Mouse (Mus musculus) forebrain, postnatal 0 days (tissue): ENCODE data around the gene Dusp5. TPM values are rescaled to one million over a fixed set of nuclear protein-coding genes. Genes with fewer than 3 reads are reported as not detected.

Experiments used
- ATAC-seq: fragments of 200-750 bp; cut with Nextera tagmentation; 2 replicates; pipeline ENCODE4 v1.8.0; 2017; ENCODE audit warnings: mild to moderate bottlenecking, moderate library complexity
- DNase-seq: peaks from one replicate; pipeline ENCODE4 v3.0.0-alpha.2; 2015
- H3K27ac ChIP-seq: fragments of 300-500 bp; sonication (generic); 2 replicates; pipeline ENCODE4 v1.5.1; 2014; ENCODE audit warnings: low read depth, mild to moderate bottlenecking, antibody characterized with exemption, low read length, moderate library complexity, mixed read lengths
- H3K27me3 ChIP-seq: fragments of 300-500 bp; sonication (generic); 2 replicates; pipeline ENCODE4 v1.6.1; 2014; ENCODE audit warnings: mild to moderate bottlenecking, low read length, mixed read lengths; ENCODE audit not compliant: insufficient read depth
- H3K36me3 ChIP-seq: fragments of 300-500 bp; sonication (generic); 2 replicates; pipeline ENCODE4 v1.6.1; 2014; ENCODE audit warnings: mild to moderate bottlenecking, moderate library complexity; ENCODE audit not compliant: insufficient read depth
- H3K4me1 ChIP-seq: fragments of 300-500 bp; sonication (generic); 2 replicates; pipeline ENCODE4 v1.6.1; 2014; ENCODE audit warnings: antibody characterized with exemption; ENCODE audit not compliant: insufficient read depth
- H3K4me2 ChIP-seq: fragments of 300-500 bp; sonication (generic); 2 replicates; pipeline ENCODE4 v1.6.1; 2014; ENCODE audit warnings: low read depth, mild to moderate bottlenecking, moderate library complexity
- H3K4me3 ChIP-seq: fragments of 300-500 bp; sonication (generic); 2 replicates; pipeline ENCODE4 v1.5.1; 2014; ENCODE audit warnings: low read depth, low read length, mixed read lengths
- H3K9ac ChIP-seq: fragments of 300-500 bp; sonication (generic); 2 replicates; pipeline ENCODE4 v1.6.1; 2014; ENCODE audit warnings: mild to moderate bottlenecking
- H3K9me3 ChIP-seq: fragments of 300-500 bp; sonication (generic); 2 replicates; pipeline ENCODE4 v1.6.1; 2016; ENCODE audit warnings: low read length
- CTCF ChIP-seq: sonication (generic); IDR thresholded peaks from 2 replicates; pipeline ENCODE4 v1.5.1; 2016; ENCODE audit warnings: antibody characterized with exemption, control low read depth, low read depth
- WGBS: fragments of 180-500 bp; shearing (Covaris S2); extraction: QIAGEN DNeasy Blood & Tissue Kit; methylation state at CpG from one replicate; pipeline ENCODE4 v1.1.7; 2014; 5-methylcytosine and 5-hydroxymethylcytosine counted together
- polyA plus RNA-seq: library from polyadenylated mRNA; unstranded; fragments of >200 nt; fragmentation: Nextera tagmentation; extraction: Ambion mirVana; gene quantifications from 2 replicates; pipeline ENCODE4 v1.2.1, GENCODE M21; 2015
- total RNA-seq: library from RNA; depleted of rRNA; stranded (reverse); fragments of >200 nt; gene quantifications from 2 replicates; pipeline ENCODE4 v1.2.3, GENCODE M21; 2014

Gene Dusp5
- total and polyA plus RNA-seq, 2 experiments from 2014 or later = 5.0 to 7.6 TPM

- no peak for DNase-seq
- H3K4me1 ChIP-seq = no peaks in the 10 kb centered on the region
- H3K27ac ChIP-seq = no peak overlapping the region
- H3K4me2 ChIP-seq = no peak overlapping the region
- no peak for ATAC-seq
- no peak overlapping the region for H3K9ac ChIP-seq
- H3K4me3 ChIP-seq = no peak overlapping the region
- no peak for TF ChIP-seq CTCF
- H3K27me3 ChIP-seq = no peaks in the 10 kb centered on the region
- H3K36me3 ChIP-seq = no peaks in the 10 kb centered on the region
- 76% methylated on average over 5 of the region's 5 CpGs for WGBS
- H3K9me3 ChIP-seq = no peaks in the 10 kb centered on the region
Measured at GRCm38 (mm10) chr19:53554981-53555616, 26.2 kb downstream of the Dusp5 start.

GRCm38 (mm10) chr19:53556841-53557240, 27.9 kb downstream of the Dusp5 start:
- DNase-seq = no peak
- Histone ChIP-seq H3K9ac (no peak overlapping the region), H3K4me1 (no peaks in the 10 kb centered on the region), H3K27me3 (no peaks in the 10 kb centered on the region), H3K36me3 (no peaks in the 10 kb centered on the region), H3K27ac (no peak overlapping the region), H3K9me3 (no peaks in the 10 kb centered on the region), H3K4me2 (no peak overlapping the region), H3K4me3 (no peak overlapping the region)
- ATAC-seq = no peak
- 42% methylated on average over 6 of the region's 6 CpGs for WGBS
- TF ChIP-seq CTCF = no peak

- H3K9ac ChIP-seq = no peak overlapping the region
- no peak overlapping the region for H3K27ac ChIP-seq
- ATAC-seq = no peak
- no peak for TF ChIP-seq CTCF
- H3K36me3 ChIP-seq = no peaks in the 10 kb centered on the region
- H3K4me1 ChIP-seq = no peaks in the 10 kb centered on the region
- WGBS = 50% methylated on average over 20 of the region's 20 CpGs
- no peak overlapping the region for H3K4me2 ChIP-seq
- no peaks in the 10 kb centered on the region for H3K27me3 ChIP-seq
- no peaks in the 10 kb centered on the region for H3K9me3 ChIP-seq
- DNase-seq = no peak
- H3K4me3 ChIP-seq = no peak overlapping the region
Measured at GRCm38 (mm10) chr19:53557267-53557936, 28.5 kb downstream of the Dusp5 start.

DNA sequence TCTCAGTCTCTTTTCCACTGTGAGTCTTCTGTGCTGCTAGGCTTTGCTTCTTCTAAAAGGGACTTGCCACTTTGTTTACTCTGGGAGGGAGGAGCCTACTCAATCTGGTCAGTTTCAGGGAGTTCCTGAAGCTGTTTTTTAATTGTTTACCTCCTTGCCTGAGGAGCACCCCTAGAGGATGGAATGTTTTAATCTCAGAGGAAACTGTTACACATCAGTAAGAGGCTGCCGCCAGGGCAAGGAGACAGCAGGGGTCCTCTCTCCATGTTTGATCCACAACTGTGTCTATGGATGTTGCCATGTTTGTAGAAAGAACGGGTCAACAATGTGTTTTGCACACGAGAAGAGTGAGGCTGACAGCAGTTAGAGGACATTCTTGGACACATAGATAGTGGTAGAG, 31.5 kb downstream of the Dusp5 start:
- Histone ChIP-seq H3K4me1 (no peaks in the 10 kb centered on the region), H3K9me3 (no peaks in the 10 kb centered on the region), H3K4me2 (no peak overlapping the region), H3K36me3 (no peaks in the 10 kb centered on the region), H3K9ac (no peak overlapping the region), H3K4me3 (no peak overlapping the region), H3K27me3 (no peaks in the 10 kb centered on the region), H3K27ac (no peak overlapping the region)
- 80% methylated on average over 3 of the region's 3 CpGs for WGBS
- no peak for TF ChIP-seq CTCF
- ATAC-seq (no peak), DNase-seq (no peak)

DNA sequence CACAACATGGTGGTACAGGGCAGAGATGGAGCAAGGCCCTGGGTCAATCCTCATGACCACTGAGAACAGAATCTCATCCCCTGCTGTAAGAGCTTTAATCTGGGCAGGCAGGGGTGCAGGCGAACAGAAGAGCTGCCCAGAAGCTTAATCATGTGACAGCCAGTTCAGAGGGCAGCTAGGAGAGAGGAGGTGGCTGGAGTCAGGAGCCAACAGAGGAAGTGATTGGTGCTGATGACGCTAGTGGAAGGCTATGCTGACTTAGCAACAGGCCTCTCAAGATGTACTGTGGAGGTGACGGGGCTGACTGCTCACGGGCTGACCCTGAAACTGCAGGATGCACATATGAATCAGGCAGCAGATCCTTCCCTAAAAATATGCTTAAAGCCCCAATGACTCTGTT, 35.3 kb downstream of the Dusp5 start:
- Histone ChIP-seq H3K4me3 (no peak overlapping the region), H3K9ac (no peak overlapping the region), H3K36me3 (no peaks in the 10 kb centered on the region), H3K9me3 (no peaks in the 10 kb centered on the region), H3K27ac (no peak overlapping the region), H3K4me1 (no peaks in the 10 kb centered on the region), H3K4me2 (no peak overlapping the region), H3K27me3 (no peaks in the 10 kb centered on the region)
- WGBS = 62% methylated on average over 4 of the region's 4 CpGs
- TF ChIP-seq CTCF = no peak
- ATAC-seq = no peak
- DNase-seq = no peak

DNA sequence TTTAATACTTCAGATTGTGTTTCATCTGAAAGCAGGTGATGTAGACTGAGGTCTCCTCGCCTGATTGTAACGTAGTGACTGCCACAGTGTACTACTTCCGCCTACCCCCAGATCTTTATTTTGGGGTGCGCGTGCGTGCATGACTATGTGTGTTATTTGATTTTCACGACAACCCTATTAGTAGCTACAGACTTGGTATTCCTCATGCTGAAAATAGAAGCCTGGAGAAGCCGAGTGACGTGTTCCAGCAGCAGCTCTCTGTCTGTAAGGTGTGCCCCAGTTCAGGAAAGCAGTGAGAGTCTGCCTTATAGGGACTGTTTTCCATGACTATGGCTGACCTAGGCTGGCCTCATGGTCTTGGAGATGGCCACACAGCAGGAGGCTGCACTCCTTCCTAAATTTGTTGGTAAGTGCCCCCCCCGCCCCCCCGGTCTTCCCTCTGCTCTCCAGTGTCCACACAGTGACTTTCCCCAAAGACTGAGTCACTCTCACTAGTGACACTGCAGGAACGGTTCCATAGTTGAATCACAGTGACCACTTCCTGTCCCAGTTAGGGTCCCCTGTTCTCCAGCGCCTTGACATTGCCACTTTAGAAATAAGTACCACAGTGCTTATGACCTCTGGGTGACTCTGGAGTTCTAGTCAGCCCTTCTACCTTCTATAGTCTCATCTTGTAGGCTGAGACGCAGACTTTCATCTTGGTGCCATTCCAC, 36.8 kb downstream of the Dusp5 start:
- TF ChIP-seq CTCF = no peak
- Histone ChIP-seq H3K27me3 (no peaks in the 10 kb centered on the region), H3K27ac (no peak overlapping the region), H3K9me3 (no peaks in the 10 kb centered on the region), H3K36me3 (no peaks in the 10 kb centered on the region), H3K4me1 (no peaks in the 10 kb centered on the region), H3K9ac (no peak overlapping the region), H3K4me3 (no peak overlapping the region), H3K4me2 (no peak overlapping the region)
- 96% methylated on average over 14 of the region's 14 CpGs for WGBS
- ATAC-seq = no peak
- DNase-seq = no peak

- no peaks in the 10 kb centered on the region for H3K9me3 ChIP-seq
- H3K4me2 ChIP-seq = no peak overlapping the region
- no peaks in the 10 kb centered on the region for H3K36me3 ChIP-seq
- ATAC-seq = peak; percentile 12; the same call in 1 of the 2 replicates
- H3K27ac ChIP-seq = no peak overlapping the region
- H3K9ac ChIP-seq = no peak overlapping the region
- no peak for TF ChIP-seq CTCF
- 8% methylated on average over 11 of the region's 11 CpGs for WGBS
- H3K4me3 ChIP-seq = no peak overlapping the region
- no peaks in the 10 kb centered on the region for H3K27me3 ChIP-seq
- H3K4me1 ChIP-seq = no peaks in the 10 kb centered on the region
- no peak for DNase-seq
Measured at GRCm38 (mm10) chr19:53567864-53568263, 39.0 kb downstream of the Dusp5 start.
